Mouse (Mus musculus) forelimb bud, embryonic 11.5 days (tissue): ENCODE results near the gene Grpel1.

Experiments used
- DNase-seq: peaks from one replicate; pipeline ENCODE4 v3.0.0-alpha.2; 2012; ENCODE audit warnings: low read depth, low spot score

Gene Grpel1

GRCm38 (mm10) chr5:36464709-36465661 lies at the start of gene Grpel1:
Gene Grpel1 (plus strand): TSS chr5:36464998.
- DNase-seq = peak; percentile 99

- no peak for DNase-seq
Observed at GRCm38 (mm10) chr5:36419861-36420260, 44.9 kb upstream of the Grpel1 start.

DNA sequence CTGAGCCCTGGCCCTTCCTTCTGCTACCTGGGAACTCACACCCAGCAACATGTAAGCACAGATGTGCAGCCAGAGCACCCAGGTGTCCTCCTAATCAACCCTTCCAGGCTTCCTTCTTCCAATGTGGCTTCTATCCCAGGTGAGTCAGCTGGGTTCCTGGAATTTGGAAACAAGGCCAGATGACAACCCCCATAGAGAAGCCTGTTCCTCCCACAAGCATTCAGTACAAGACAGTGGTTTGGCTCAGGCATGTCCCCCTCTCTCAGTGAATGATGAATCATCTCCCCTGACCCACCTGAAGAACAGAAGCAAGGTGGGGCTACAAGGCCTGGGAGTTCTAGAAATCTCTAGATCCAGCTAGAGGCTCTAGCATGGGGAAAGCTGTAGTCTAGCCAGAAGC lies 42.1 kb upstream of the Grpel1 start:
- no peak for DNase-seq

DNA sequence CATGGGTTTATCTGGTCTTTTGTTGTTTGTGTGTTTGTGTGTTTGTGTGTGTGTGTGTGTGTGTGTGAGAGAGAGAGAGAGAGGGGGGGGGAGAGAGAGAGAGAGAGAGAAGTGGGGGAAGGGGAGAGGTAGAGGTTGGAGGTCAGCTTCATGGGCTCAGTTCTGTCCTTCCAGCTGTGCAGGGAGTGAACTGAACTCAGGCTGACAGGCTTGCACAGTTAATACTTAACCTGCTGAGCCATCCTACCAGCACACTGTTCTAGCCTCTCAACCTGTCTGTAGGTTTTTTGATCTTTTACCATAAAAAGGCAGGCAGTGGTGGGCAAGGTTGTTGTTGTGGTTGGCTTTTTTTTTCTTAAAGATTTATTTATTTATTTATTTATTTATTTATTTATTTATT lies 40.1 kb upstream of the Grpel1 start:
- no peak for DNase-seq

- DNase-seq = no peak
Observed at GRCm38 (mm10) chr5:36426404-36426803, 38.4 kb upstream of the Grpel1 start.

GRCm38 (mm10) chr5:36427831-36428230 lies 37.0 kb upstream of the Grpel1 start:
- no peak for DNase-seq

DNA sequence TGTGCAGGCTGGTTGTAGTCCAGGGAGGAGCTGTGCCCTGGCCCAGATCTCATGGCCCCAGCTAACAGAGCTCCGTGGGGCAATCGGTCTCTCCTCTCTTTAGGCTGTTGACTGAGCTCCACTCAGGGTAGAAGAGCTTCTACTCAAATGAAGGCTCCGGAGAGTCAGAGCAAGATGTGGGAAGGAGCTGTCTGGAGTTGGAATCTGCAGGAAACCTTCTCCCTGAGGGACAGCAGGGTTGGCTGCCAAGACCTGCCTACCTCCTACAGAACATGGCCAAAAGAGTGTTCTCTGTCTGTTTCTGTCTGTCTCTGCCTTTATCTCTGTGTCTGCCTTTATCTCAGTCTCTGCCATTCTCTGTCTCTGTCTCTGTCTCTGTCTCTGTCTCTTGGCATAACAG lies 35.2 kb upstream of the Grpel1 start:
- no peak for DNase-seq

GRCm38 (mm10) chr5:36431711-36432110 lies 33.1 kb upstream of the Grpel1 start:
- no peak for DNase-seq

- no peak for DNase-seq
Observed at GRCm38 (mm10) chr5:36434398-36434967, 30.3 kb upstream of the Grpel1 start.

- DNase-seq = no peak
Observed at GRCm38 (mm10) chr5:36436858-36437257, 27.9 kb upstream of the Grpel1 start.

DNA sequence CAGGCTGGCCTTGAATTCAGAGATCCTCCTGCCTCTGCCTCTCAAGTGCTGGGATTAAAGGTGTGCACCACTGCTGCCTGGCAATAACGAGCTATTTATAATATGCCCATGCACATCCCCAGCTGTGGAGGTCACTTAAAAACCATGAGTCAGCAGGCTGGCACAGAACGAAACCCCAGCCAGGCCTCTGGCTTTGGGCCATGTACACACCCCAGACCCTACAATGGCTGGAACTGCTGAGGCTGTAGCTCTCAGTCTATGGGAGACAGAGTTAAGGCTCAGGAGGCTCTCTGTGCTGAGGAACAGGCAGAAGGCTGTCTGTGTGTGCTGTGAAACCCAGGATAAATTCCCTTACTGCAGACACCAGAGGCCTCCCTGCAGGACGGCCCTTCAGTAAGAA lies 24.1 kb upstream of the Grpel1 start:
- no peak for DNase-seq

DNA sequence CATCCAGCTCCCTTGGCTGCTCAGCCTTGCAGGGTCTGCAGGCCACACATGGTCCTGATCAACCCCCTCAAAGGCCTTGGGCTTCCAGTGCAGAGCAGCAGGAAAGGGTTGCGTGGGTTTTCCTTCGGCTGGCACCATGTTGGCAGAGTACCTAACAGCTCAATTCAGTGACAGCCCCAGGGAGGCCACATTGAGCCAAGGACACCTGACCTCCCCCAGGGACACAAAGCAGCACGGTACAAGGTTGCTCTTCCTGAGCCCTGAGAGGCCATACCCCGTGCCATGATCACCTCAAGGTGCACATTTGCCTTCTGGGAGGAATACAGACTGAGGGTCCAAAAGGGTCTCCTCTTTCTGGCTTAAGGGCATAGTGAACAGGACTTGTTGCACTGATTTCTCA lies 20.2 kb upstream of the Grpel1 start:
- DNase-seq = no peak

GRCm38 (mm10) chr5:36445028-36445427 lies 19.8 kb upstream of the Grpel1 start:
- peak; percentile 19 for DNase-seq

DNA sequence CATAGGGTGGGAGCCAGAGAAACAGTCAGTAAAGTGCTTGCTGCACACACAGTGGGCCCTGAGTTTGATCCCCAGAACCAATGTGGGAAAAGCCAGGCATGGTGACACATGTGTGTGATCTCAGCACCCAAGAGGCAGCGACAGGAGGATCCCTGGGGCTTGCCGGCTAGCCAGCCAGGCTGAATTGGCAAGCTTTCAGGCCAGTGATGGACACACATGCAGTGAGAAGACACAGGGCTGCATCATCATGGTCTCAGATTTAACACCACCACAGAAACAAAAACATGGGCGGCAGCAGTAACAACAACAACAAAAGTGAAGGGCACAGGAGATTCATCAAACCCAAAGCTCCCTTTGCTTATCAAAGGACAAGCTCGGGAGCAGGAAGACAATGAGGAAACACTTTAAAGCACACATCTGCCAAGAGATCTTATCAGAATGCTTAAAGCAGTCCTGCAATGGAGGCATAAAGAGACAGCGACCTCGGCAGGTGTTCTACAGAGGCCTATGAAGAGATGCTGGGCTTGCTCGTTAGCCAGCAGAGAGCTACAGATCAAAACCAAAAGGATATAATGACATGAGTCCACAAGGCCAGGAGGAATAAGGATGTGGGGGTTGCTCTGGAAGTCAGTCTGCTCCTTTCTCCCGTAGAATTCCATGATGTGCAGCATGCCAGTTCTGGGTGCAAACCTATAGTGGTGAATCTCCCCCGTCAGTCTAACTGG lies 18.5 kb upstream of the Grpel1 start:
- no peak for DNase-seq

DNA sequence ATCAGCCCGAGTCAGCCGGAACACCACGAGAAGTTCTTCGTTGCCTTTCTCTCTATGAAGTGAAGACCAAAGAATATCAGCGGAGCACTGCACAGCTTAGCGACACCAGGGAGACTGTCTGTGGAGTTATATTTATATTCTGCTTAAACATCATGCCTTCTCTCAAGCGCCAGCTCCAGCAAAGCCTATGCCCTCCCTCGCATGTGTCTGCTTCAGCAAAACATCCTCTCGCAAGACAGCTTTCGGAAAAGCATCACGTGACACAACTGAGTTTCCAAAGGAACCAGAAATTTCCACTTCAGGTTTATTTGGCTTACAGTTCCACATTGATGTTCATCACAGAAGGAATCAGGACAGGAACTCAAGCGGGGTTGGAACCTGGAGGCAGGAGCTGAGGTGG lies 16.9 kb upstream of the Grpel1 start:
- DNase-seq = no peak

- DNase-seq = no peak
Observed at GRCm38 (mm10) chr5:36449710-36450358, 15.0 kb upstream of the Grpel1 start.

- no peak for DNase-seq
Observed at GRCm38 (mm10) chr5:36451119-36451518, 13.7 kb upstream of the Grpel1 start.

DNA sequence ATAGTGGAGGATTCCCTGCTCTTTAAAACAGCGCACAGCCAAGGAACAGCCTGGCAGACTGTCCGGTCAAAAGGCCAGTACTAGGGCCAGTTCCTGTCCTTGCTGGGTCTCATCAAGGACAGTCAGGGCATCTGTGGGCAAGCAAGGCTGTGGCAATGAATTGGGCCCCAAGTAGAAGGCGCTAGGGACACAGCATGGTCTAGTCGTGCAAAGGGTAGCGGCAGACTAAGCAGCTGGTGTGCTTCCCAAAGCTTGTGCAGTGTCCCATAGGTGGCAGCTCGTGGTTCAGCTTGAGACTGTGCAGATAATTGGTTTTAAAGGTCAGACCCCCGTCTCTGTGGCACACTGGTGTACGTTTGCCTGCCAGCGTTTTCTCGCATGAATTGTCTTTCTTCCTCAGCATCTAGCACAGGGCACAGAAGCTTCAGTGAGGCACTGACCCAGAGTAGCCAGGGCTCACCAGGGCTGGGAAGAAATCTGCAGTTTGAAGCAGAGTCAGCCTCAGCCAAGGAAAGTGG lies 12.9 kb upstream of the Grpel1 start:
- DNase-seq = no peak

DNA sequence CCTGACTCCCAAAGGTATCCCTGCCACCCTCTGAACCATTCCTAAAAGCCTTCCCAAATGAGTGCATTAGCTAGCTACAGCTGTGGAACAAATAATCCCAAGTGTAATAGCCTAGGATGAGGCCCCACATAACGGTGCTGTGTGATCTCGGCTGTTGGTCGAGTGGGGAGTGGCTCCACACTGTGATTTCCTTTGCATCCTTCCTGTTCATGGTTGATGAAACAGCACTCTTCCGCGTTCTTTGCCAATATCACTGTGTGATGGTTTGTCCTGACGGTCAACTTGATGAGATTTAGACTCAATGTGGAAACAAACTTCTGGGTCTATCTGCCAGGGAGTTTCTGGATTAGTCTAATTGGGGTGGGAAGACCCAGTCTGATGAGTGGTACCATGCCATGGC lies 12.0 kb upstream of the Grpel1 start:
- DNase-seq = no peak

GRCm38 (mm10) chr5:36457706-36458105 lies 7.1 kb upstream of the Grpel1 start:
- no peak for DNase-seq

DNA sequence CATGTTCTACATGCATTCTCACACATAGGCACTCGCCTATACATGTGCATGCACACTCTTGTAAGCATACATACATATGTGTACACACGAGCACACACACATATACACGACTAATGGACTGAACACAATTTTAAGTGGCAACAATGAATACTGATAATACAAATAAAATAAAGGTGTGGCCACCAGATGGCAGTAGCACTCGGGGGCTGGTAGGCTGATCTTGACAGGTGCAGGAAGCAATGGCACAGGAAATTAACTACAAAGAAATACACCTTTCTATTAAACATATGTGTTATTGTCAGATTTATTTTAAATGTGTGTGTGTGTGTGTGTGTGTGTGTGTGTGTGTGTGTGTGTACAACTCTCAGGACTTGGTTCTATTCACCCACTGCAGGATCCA lies 5.9 kb upstream of the Grpel1 start:
- DNase-seq = peak; percentile 30

- DNase-seq = no peak
Observed at GRCm38 (mm10) chr5:36460712-36461111, 4.1 kb upstream of the Grpel1 start.
